Mouse (Mus musculus): Measurements from ENCODE around the gene Vmn2r67. TPM values are rescaled to one million over a fixed set of nuclear protein-coding genes. Genes with fewer than 3 reads are reported as not detected.
"Not testable (repeated sequence)": the region's sequence is repeated elsewhere in the genome, so short reads cannot be mapped to it uniquely, and the experiment has no call there.

Gene Vmn2r67
- polyA plus RNA-seq (2016; fragmentation: Nextera tagmentation; extraction: Ambion mirVana): not detected in 2 replicates

DNA sequence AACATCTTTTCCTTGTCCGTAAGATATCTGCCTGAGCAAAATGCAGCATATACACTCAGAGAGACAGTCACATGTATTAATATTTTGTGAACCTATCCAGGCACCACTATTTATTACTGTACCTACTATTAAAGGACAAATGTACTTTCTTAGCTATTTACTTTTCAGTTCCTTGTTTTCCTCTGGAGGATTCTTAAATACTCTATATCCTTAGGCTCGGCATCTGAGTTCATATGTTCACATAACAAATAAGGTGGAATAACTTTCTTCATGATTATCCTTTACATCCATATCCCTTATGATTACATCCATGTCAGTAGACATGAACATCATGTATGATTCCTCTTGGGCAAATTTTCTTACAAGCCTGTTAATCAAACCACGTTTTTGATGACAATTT, at the start of gene Vmn2r67:
Gene Vmn2r67, minus strand, starts transcription at position 101 of the 400 bp plus-strand sequence.
- Histone ChIP-seq H3K4me1 (replicated peaks) (no peaks in the 10 kb centered on the region), H3K4me3 (no peak within 1 kb of the TSS), H3K9me3 (0 out of 2 replicates have a peak, but pooled peaks cover 3% of the 10 kb centered on the region), H3K27ac (no peak within 1 kb of the TSS), H3K36me3 (no peaks in the 10 kb centered on the region), H3K27me3 (ENCODE audit: insufficient read depth, poor library complexity, severe bottlenecking) (no peaks in the 10 kb centered on the region)
- DNase-seq (ENCODE audit: low spot score): no peak
- 86% methylated on average over 3 of the region's 3 CpGs for WGBS

DNA sequence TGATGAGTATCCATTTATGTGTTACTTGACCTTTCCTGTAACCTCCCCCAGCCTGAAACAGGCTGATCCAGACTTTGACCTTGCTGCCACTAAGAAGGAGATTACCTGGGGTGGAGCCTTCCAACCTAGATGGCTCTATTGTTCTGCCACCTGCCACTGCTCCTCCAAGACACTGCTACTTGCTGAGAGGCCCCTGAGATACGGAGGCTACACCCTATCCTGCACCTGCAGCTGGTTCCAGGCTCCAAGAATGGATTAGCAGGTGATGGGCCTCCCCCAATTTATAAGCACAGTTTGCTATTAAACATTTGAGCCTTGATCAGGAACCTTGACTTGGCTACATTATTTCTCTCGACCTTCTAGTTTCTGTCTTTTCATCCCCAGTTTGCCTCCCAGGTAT, 51.3 kb downstream of the Vmn2r67 start:
- peaks cover 18% of the 10 kb centered on the region; the same call in 1 of the 2 replicates for H3K9me3 ChIP-seq
- WGBS: 48% methylated on average over 2 of the region's 2 CpGs
- H3K4me1 ChIP-seq (replicated peaks); DNase-seq (ENCODE audit: low spot score); H3K4me3 ChIP-seq; H3K36me3 ChIP-seq; H3K27ac ChIP-seq; H3K27me3 ChIP-seq (ENCODE audit: insufficient read depth, poor library complexity, severe bottlenecking): not testable (repeated sequence)

Other genes with a start within 250 kb of the Vmn2r67 start
- not detected in 2 replicates for gene Vmn2r65, start 191.9 kb downstream of the Vmn2r67 start, polyA plus RNA-seq (2016; fragmentation: Nextera tagmentation; extraction: Ambion mirVana)
- gene Vmn2r66, start 143.7 kb downstream of the Vmn2r67 start, polyA plus RNA-seq (2016; fragmentation: Nextera tagmentation; extraction: Ambion mirVana): not detected in 2 replicates
- gene Vmn2r68, start 81.8 kb upstream of the Vmn2r67 start, polyA plus RNA-seq (2016; fragmentation: Nextera tagmentation; extraction: Ambion mirVana): not detected in 2 replicates